Mouse (Mus musculus) frontal cortex, adult 2 months (tissue): ENCODE results near the gene Jag1. TPM values are rescaled to one million over a fixed set of nuclear protein-coding genes. Genes with fewer than 3 reads are reported as not detected.

ENCODE experiments used
- DNase-seq, 2 experiments: peaks; one replicate each; pipeline ENCODE4 v3.0.0; 2022; ENCODE audit warnings: low spot score in 1 of 2; ENCODE audit errors: extremely low spot score in 1 of 2
- polyA plus RNA-seq: library from polyadenylated mRNA; depleted of rRNA; stranded (reverse); fragments of >200 nt; gene quantifications from 2 replicates; pipeline ENCODE4 v1.2.3, GENCODE M21; 2012

The Jag1 gene
- polyA plus RNA-seq, 1 experiment = 4.6 TPM

- DNase-seq = no peak
These were observed 9.2 kb downstream of the Jag1 start for GRCm38 (mm10) chr2:137107203-137107602.

DNA sequence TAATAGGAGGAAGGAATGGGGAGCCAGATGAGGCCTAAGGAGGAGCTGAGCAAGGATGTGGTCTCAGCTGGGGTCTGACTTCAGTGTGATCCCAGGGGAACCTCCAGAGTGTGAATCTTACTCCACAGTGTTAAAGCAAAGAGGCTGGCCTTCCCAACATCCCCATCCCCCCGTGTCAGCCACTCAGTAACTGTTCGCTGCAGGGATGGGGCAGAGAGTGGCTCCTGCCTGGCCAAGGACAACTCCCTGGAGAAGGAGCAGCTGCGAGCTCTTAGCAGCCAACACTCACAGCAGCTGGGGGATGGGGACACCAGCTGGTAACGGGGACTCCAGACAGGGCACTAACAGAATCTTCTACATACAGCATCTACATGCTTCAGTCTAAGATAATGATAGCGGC, 15.4 kb downstream of the Jag1 start:
- no peak for DNase-seq

DNA sequence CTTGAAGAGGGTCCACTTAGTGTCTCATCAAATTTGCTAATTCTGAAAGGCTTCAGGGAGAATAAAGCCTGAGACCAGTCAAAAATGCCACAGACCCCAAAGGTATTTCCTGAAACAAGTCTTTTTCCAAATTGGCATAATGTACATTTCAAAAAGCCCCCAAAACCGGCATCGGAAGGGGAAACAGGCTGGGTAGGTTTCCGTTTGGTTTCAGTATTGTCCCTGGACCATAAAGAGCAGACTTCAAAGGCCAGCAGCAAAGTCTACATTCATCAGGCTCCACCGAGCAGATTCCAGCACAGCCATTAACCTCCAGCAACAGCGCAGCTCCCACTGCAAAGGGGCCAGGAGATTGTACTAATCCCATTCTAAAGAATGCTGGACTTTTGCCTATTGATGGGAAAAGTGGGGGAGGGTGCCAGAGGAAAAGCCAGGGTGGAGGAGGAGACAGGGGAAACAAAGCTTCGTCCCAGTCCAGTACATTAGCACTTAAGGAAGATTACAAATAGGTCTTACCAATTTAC, 17.2 kb downstream of the Jag1 start:
- DNase-seq = no peak

- no peak for DNase-seq
These were observed 18.0 kb downstream of the Jag1 start for GRCm38 (mm10) chr2:137098269-137099035.

GRCm38 (mm10) chr2:137096981-137097460, 19.4 kb downstream of the Jag1 start:
- no peak for DNase-seq

- no peak for DNase-seq
These were observed 22.1 kb downstream of the Jag1 start for GRCm38 (mm10) chr2:137094301-137094700.

DNA sequence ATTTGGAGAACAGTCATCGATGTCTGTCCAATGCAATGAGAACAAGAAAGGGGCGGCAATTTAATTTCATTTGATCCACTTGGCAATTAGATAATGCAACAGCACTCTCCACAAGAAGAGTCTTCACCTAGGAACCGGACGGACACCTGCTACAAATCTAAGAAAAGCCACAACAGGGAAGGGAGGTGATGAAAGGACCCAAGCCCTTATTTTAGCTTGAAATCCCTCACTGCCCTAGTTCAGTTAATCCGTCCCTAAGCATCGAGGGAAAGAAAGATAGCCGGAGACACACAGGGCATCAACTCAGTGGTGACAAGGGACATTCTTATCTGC, 23.2 kb downstream of the Jag1 start:
- DNase-seq = no peak

DNA sequence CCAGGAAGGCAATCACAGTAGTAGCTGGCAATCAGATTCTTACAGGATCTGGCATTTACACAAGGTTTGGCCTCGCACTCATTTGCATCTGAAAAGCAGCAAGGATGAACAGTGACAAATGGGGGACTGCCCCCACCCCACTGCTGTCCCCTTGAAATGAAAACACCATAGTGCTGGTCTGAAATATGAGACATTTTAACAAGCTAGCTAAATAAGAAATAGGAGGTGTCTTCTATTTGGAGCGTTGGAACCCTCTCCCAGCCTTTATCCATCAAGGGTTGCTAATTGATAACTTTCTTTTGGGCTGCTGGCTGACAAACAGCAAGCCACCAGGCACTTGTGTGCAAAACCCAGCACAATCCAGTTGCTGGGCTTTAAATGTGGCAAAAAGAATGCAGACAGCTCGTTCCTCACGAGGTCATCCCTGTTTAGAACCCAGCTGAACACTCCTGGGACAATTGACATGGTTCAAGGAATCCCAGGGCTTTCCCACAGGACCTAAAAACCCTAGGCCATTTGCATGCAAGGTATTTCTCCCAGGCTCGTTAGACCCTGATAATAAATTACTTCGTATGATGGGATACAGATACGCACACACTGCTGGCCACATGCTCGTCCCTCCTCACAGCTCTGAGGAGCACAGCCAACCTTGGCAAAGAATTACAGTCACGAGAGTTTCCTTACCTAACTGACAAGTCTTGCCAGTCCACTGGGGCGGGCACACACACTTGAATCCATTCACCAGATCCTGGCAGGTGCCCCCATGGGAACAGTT, 23.7 kb downstream of the Jag1 start:
- no peak for DNase-seq

DNA sequence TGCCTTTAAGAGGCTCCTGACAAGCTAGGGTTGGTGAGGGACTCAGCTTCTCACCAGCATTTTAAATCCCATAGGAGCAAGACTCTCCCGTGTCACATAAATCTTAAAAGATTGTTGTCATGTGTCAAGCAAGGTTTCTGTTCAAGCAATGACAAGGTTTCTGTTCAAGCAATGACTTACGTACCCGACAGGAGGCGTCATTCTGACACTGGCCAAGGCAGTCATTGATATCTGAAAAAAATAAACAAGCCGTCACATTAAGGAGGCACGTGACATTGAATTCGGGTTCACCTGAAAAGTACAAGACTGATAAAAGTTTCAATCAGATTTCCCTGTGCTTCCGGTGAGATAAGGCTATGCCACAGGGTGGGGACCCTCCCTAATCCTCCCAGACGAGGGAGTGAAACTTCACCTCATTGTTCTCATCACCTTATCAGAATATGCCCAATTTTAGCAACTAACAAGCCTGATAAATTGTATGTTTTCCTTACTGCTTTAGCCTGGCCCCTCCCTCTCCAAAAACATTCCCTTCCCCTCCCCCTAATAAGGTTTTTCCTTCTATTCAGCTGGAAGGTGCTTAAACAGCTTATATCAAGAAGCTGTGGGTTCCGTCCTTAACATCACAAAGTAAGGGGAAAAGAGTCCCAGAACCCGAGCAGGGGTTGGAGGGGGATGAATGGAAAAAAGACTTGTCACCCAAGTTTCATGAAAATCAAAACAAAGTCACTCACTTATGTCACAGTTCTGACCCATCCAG, 24.5 kb downstream of the Jag1 start:
- no peak for DNase-seq

GRCm38 (mm10) chr2:137087705-137088104, 28.7 kb downstream of the Jag1 start:
- no peak for DNase-seq

GRCm38 (mm10) chr2:137086621-137087395, 29.6 kb downstream of the Jag1 start:
- DNase-seq = no peak

DNA sequence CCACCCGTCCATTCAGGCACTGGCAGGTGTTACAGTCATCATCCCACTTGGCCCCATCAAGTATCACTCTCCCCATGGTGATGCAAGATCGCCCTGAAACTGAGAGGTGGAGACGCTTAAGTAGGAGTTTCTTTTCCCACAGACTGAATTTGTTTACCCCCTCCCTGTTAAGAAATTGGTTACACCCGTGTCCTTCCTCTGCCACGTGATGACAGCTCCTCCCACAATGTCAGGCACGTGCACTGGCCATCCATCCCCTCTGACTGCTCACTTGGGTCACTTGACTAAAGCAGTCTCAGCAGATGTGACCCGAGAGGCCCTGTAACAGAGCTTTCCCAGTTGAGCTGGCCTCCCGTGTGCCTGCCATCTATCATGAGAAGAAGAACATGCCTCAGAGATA, 31.2 kb downstream of the Jag1 start:
- no peak for DNase-seq

- peak in 1 of 2 experiments; percentile 27 for DNase-seq
These were observed 33.4 kb downstream of the Jag1 start for GRCm38 (mm10) chr2:137082896-137083620.

DNA sequence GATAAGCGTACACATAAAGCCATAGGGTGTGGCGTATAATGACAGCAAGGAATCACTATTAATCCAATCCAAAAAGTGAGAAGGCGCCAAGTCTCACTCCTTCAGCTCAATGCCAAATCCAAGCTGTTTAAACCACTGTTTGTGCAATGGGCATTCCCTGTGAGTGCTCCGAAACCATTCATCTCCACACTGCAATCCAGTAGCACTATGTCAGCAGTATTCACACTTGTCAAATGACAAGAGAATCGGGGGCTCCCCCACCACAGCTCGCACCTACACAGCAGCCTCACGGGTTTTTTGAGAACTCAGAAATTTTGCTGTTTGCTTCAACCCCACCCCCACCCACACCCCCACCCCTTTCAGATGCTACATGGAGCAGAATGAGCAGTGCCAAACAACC, 35.4 kb downstream of the Jag1 start:
- no peak for DNase-seq

GRCm38 (mm10) chr2:137080468-137080867, 36.0 kb downstream of the Jag1 start:
- no peak for DNase-seq

GRCm38 (mm10) chr2:137079721-137080320, 36.6 kb downstream of the Jag1 start:
- DNase-seq = no peak

- DNase-seq = no peak
These were observed 37.7 kb downstream of the Jag1 start for GRCm38 (mm10) chr2:137078771-137079170.

DNA sequence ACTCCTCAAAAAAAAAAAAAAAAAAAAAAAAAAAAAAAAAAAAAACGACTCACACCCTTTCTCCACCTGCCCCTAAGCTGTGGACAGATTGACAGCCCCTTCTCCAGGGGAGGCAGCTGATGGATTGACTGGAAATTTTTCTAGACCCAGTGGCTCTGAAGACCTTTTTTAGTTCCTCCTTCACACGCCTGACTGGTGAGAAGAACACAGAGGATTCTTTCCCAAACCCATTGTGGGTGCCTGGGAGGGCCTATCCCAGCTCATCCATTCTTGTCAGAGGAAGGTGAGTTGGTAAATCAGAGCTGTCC, 42.2 kb downstream of the Jag1 start:
- DNase-seq = no peak
